Mouse (Mus musculus) CH12.LX (cell line): ENCODE results near the gene Mbd5. TPM values are rescaled to one million over a fixed set of nuclear protein-coding genes. Genes with fewer than 3 reads are reported as not detected.

Experiments
- DNase-seq: peaks from one replicate; pipeline ENCODE4 v3.0.0-alpha.2; 2013; ENCODE audit errors: extremely low read depth
- H3K27ac ChIP-seq: 2 replicates; pipeline ENCODE4 v1.5.1; 2012; ENCODE audit warnings: low read depth, mild to moderate bottlenecking, control low read depth, moderate library complexity; ENCODE audit not compliant: insufficient read depth
- H3K27me3 ChIP-seq: replicated peaks from 2 replicates; pipeline ENCODE3; 2012; ENCODE audit warnings: inconsistent platforms
- H3K36me3 ChIP-seq, 2 experiments: replicated peaks in 1 of 2; 2 replicates each; pipeline versions ENCODE3 to v1.6.1; 2012; ENCODE audit warnings: inconsistent platforms in 1 of 2, low read length in 1 of 2, mild to moderate bottlenecking in 1 of 2, mixed read lengths in 1 of 2, moderate library complexity in 1 of 2; ENCODE audit not compliant: control insufficient read depth in 1 of 2, insufficient read depth in 1 of 2
- H3K4me1 ChIP-seq, 2 experiments: 2 replicates each; pipeline ENCODE4 v1.6.1; 2012; ENCODE audit warnings: inconsistent platforms in 1 of 2, moderate library complexity in 1 of 2; ENCODE audit not compliant: insufficient read depth in 2 of 2, control insufficient read depth in 1 of 2
- H3K4me2 ChIP-seq: 2 replicates; pipeline ENCODE4 v1.6.1; 2012; ENCODE audit warnings: low read depth, mild to moderate bottlenecking, control low read depth; ENCODE audit not compliant: poor library complexity, insufficient read depth, severe bottlenecking
- H3K4me3 ChIP-seq, 3 experiments: fragments of 150-350 bp in 1 of 3; sonication (generic) in 1 of 3; replicated peaks in 1 of 3; 2 replicates each; pipeline versions ENCODE3 to v1.5.1; 2011 to 2012; ENCODE audit warnings: low read depth in 2 of 3, low read length in 2 of 3, mild to moderate bottlenecking in 2 of 3, moderate library complexity in 2 of 3, control low read depth in 1 of 3, improper control_type of control experiment in 1 of 3, inconsistent platforms in 1 of 3, mixed read lengths in 1 of 3; ENCODE audit not compliant: poor library complexity in 1 of 3
- H3K79me2 ChIP-seq: replicated peaks from 2 replicates; pipeline ENCODE4 v1.6.1; 2012; ENCODE audit warnings: mild to moderate bottlenecking, moderate library complexity; ENCODE audit not compliant: control insufficient read depth, poor library complexity, insufficient read depth, severe bottlenecking; ENCODE audit errors: extremely low read depth
- H3K9ac ChIP-seq: 2 replicates; pipeline ENCODE4 v1.6.1; 2012; ENCODE audit warnings: low read depth, mild to moderate bottlenecking, control low read depth, moderate library complexity; ENCODE audit not compliant: insufficient read depth
- H3K9me3 ChIP-seq: replicated peaks from 2 replicates; pipeline ENCODE3; 2012; ENCODE audit warnings: low read length, inconsistent platforms, mixed read lengths
- BHLHE40 ChIP-seq: IDR thresholded peaks from 2 replicates; pipeline ENCODE4 v1.6.1; 2011; ENCODE audit warnings: mild to moderate bottlenecking, low read depth, low read length, improper control_type of control experiment
- CHD1 ChIP-seq: IDR thresholded peaks from 2 replicates; pipeline ENCODE4 v1.6.1; 2012; ENCODE audit warnings: low read depth, low read length, improper control_type of control experiment, inconsistent platforms
- CHD2 ChIP-seq: IDR thresholded peaks from 2 replicates; pipeline ENCODE4 v1.6.1; 2011; ENCODE audit warnings: low read length, improper control_type of control experiment
- CTCF ChIP-seq, 2 experiments: IDR thresholded peaks in 1 of 2; conservative IDR thresholded peaks in 1 of 2; 2 replicates each; pipeline ENCODE4 v1.5.1; 2011 to 2012; ENCODE audit warnings: low read depth in 2 of 2, low read length in 2 of 2, improper control_type of control experiment in 1 of 2, inconsistent platforms in 1 of 2, mild to moderate bottlenecking in 1 of 2, moderate library complexity in 1 of 2
- ELF1 ChIP-seq: IDR thresholded peaks from 2 replicates; pipeline ENCODE4 v1.6.1; 2014; ENCODE audit warnings: low read depth, mild to moderate bottlenecking, inconsistent platforms, low read length, improper control_type of control experiment
- HCFC1 ChIP-seq: IDR thresholded peaks from 2 replicates; pipeline ENCODE4 v1.6.1; 2012; ENCODE audit warnings: low read depth, mild to moderate bottlenecking, inconsistent platforms, low read length, improper control_type of control experiment
- IRF4 ChIP-seq: IDR thresholded peaks from 2 replicates; pipeline ENCODE4 v1.6.1; 2014; ENCODE audit warnings: low read depth, mild to moderate bottlenecking, inconsistent platforms, low read length, improper control_type of control experiment
- KAT2A ChIP-seq: IDR thresholded peaks from 2 replicates; pipeline ENCODE4 v1.6.1; 2012; ENCODE audit warnings: low read length, improper control_type of control experiment, inconsistent platforms; ENCODE audit not compliant: insufficient replicate concordance
- MAX ChIP-seq: IDR thresholded peaks from 2 replicates; pipeline ENCODE4 v1.6.1; 2011; ENCODE audit warnings: low read length, improper control_type of control experiment
- MEF2A ChIP-seq: IDR thresholded peaks from 2 replicates; pipeline ENCODE4 v1.6.1; 2014; ENCODE audit warnings: low read depth, mild to moderate bottlenecking, inconsistent platforms, low read length, improper control_type of control experiment, borderline replicate concordance
- MXI1 ChIP-seq: IDR thresholded peaks from 2 replicates; pipeline ENCODE4 v1.6.1; 2011; ENCODE audit warnings: mild to moderate bottlenecking, low read depth, low read length, improper control_type of control experiment
- MYC ChIP-seq: IDR thresholded peaks from 2 replicates; pipeline ENCODE4 v1.6.1; 2011; ENCODE audit warnings: low read depth, mild to moderate bottlenecking, improper control_type of control experiment, low read length
- NELFE ChIP-seq: IDR thresholded peaks from 2 replicates; pipeline ENCODE4 v1.6.1; 2011; ENCODE audit warnings: low read depth, low read length, improper control_type of control experiment
- NRF1 ChIP-seq: IDR thresholded peaks from 2 replicates; pipeline ENCODE4 v1.6.1; 2014; ENCODE audit warnings: low read depth, mild to moderate bottlenecking, inconsistent platforms, low read length, improper control_type of control experiment, moderate library complexity
- PAX5 ChIP-seq: IDR thresholded peaks from 2 replicates; pipeline ENCODE4 v1.6.1; 2012; ENCODE audit warnings: low read length, inconsistent platforms, mixed read lengths
- POLR2A ChIP-seq: IDR thresholded peaks from 2 replicates; pipeline ENCODE4 v1.6.1; 2011; ENCODE audit warnings: low read depth, mild to moderate bottlenecking, improper control_type of control experiment, low read length
- POLR2AphosphoS2 ChIP-seq: IDR thresholded peaks from 2 replicates; pipeline ENCODE4 v1.6.1; 2011; ENCODE audit warnings: low read depth, low read length, improper control_type of control experiment
- RAD21 ChIP-seq: IDR thresholded peaks from 2 replicates; pipeline ENCODE4 v1.6.1; 2011; ENCODE audit warnings: low read depth, mild to moderate bottlenecking, low read length, improper control_type of control experiment, moderate library complexity
- RCOR1 ChIP-seq: conservative IDR thresholded peaks from 2 replicates; pipeline ENCODE4 v1.6.1; 2012; ENCODE audit warnings: low read depth, mild to moderate bottlenecking, inconsistent platforms, low read length, improper control_type of control experiment
- SIN3A ChIP-seq: IDR thresholded peaks from 2 replicates; pipeline ENCODE4 v1.6.1; 2012; ENCODE audit warnings: low read length, improper control_type of control experiment, inconsistent platforms
- SMC3 ChIP-seq: IDR thresholded peaks from 2 replicates; pipeline ENCODE4 v1.6.1; 2011; ENCODE audit warnings: low read depth, low read length, improper control_type of control experiment
- TBP ChIP-seq: conservative IDR thresholded peaks from 2 replicates; pipeline ENCODE4 v1.6.1; 2011; ENCODE audit warnings: low read depth, low read length, improper control_type of control experiment
- TCF12 ChIP-seq: IDR thresholded peaks from 2 replicates; pipeline ENCODE4 v1.6.1; 2014; ENCODE audit warnings: low read depth, mild to moderate bottlenecking, inconsistent platforms, low read length, improper control_type of control experiment
- UBTF ChIP-seq: IDR thresholded peaks from 2 replicates; pipeline ENCODE4 v1.6.1; 2012; ENCODE audit warnings: low read depth, mild to moderate bottlenecking, inconsistent platforms, low read length, improper control_type of control experiment, moderate library complexity
- USF1 ChIP-seq: IDR thresholded peaks from 2 replicates; pipeline ENCODE4 v1.6.1; 2014; ENCODE audit warnings: low read depth, mild to moderate bottlenecking, inconsistent platforms, low read length, improper control_type of control experiment
- ZC3H11A ChIP-seq: IDR thresholded peaks from 2 replicates; pipeline ENCODE4 v1.6.1; 2012; ENCODE audit warnings: low read depth, mild to moderate bottlenecking, inconsistent platforms, low read length, improper control_type of control experiment
- ZKSCAN1 ChIP-seq: IDR thresholded peaks from 2 replicates; pipeline ENCODE4 v1.6.1; 2012; ENCODE audit warnings: low read depth, inconsistent platforms, low read length, improper control_type of control experiment, borderline replicate concordance
- ZMIZ1 ChIP-seq: IDR thresholded peaks from 2 replicates; pipeline ENCODE4 v1.6.1; 2012; ENCODE audit warnings: low read depth, mild to moderate bottlenecking, inconsistent platforms, low read length, improper control_type of control experiment
- dilution Hi-C: fragments of 300-500 bp; cut with MboI; formaldehyde crosslinking; loops from 2 replicates; pipeline ENCODE4 v1.14.3; 2020; ENCODE audit warnings: low sequenced_read_pairs; ENCODE audit not compliant: extremely low pct_unique_long_range_greater_than_20kb, extremely low pct_ligation_motif_present
- in situ Hi-C: fragments of 300-500 bp; cut with MboI; formaldehyde crosslinking; loops from 3 replicates; pipeline ENCODE4 v1.14.3; 2019; ENCODE audit warnings: low sequenced_read_pairs, low pct_ligation_motif_present, low pct_unique_long_range_greater_than_20kb, mixed read lengths
- polyA plus RNA-seq: library from polyadenylated mRNA; unstranded; fragments of >175 nt; gene quantifications from 2 replicates; pipeline ENCODE4 v1.2.1, GENCODE M21; 2012; ENCODE audit warnings: low read depth; ENCODE audit not compliant: insufficient read length
- total RNA-seq, 2 experiments: library from RNA; depleted of rRNA; stranded (reverse); fragments of 300-350 nt in 1 of 2; fragments of >200 nt in 1 of 2; gene quantifications; 2 replicates each; pipeline ENCODE4 v1.2.3; 2012 to 2014

The Mbd5 gene
- total and polyA plus RNA-seq, 3 experiments: 2.8 to 6.3 (median 5.8) TPM

- no peak overlapping the region for H3K9ac ChIP-seq
- no peaks in the 10 kb centered on the region for H3K79me2 ChIP-seq
- no peak overlapping the region for H3K4me3 ChIP-seq
- TF ChIP-seq MYC (no peak), MAX (no peak), NRF1 (no peak), HCFC1 (no peak), TBP (no peak), BHLHE40 (no peak), MXI1 (no peak), ZKSCAN1 (no peak), USF1 (no peak), POLR2AphosphoS2 (no peak), SMC3 (no peak), RCOR1 (no peak), UBTF (no peak), POLR2A (no peak), PAX5 (no peak), CHD1 (no peak), ZMIZ1 (no peak), CHD2 (no peak)
- in situ Hi-C loops: no loop called here
- no peaks in the 10 kb centered on the region for H3K36me3 ChIP-seq
- dilution Hi-C loops: no loop called here
- no peak for DNase-seq
- H3K27me3 ChIP-seq: no peaks in the 10 kb centered on the region
- H3K4me1 ChIP-seq: peaks cover 0 to 5% of the 10 kb centered on the region in 2 experiments; a peak in 1 of 4 replicates
- no peak overlapping the region for H3K4me2 ChIP-seq
- peaks cover 5% of the 10 kb centered on the region for H3K9me3 ChIP-seq
- no peak overlapping the region for H3K27ac ChIP-seq
Observed at GRCm38 (mm10) chr2:49291709-49292108, 342.4 kb downstream of the Mbd5 start.

- H3K9ac ChIP-seq: peak overlapping the region; percentile 77
- dilution Hi-C loops: no loop called here
- in situ Hi-C loops: loop anchor here (10.0 kb wide), 1 partner anchor 408 kb away; no protein-coding TSS in a partner anchor
Observed at GRCm38 (mm10) chr2:49312629-49313447, 363.5 kb downstream of the Mbd5 start.

More at GRCm38 (mm10) chr2:49312629-49313447, 363.5 kb downstream of the Mbd5 start:
- peaks cover 0 to 8% of the 10 kb centered on the region in 2 experiments; a peak in 1 of 4 replicates for H3K4me1 ChIP-seq
- no peaks in the 10 kb centered on the region for H3K27me3 ChIP-seq
- H3K79me2 ChIP-seq: no peaks in the 10 kb centered on the region
- TF ChIP-seq CHD1 (no peak), TBP (0 out of 2 replicates have a peak, but pooled peaks have one; percentile 16), CTCF (conservative IDR thresholded peaks at IDR 0.05 in 1 of 2, IDR thresholded peaks at IDR 0.05 in 1 of 2; ENCODE audit: low read depth in 2 of 2, low read length in 2 of 2) (peak; percentile 78 to 91), RAD21 (peak; percentile 98), KAT2A (no peak), TCF12 (0 out of 2 replicates have a peak, but pooled peaks have one; percentile 38), SIN3A (0 out of 2 replicates have a peak, but pooled peaks have one; percentile 66), RCOR1 (no peak), SMC3 (peak; percentile 87), HCFC1 (peak; percentile 44; the same call in 1 of the 2 replicates), ELF1 (peak; percentile 77), NELFE (no peak), MEF2A (peak; percentile 67; the same call in 1 of the 2 replicates), ZC3H11A (peak; percentile 54), IRF4 (peak; percentile 75; the same call in 1 of the 2 replicates), MAX (0 out of 2 replicates have a peak, but pooled peaks have one; percentile 26)
- H3K9me3 ChIP-seq: no peaks in the 10 kb centered on the region
- no peak overlapping the region for H3K27ac ChIP-seq
- peak; percentile 90 for DNase-seq
- H3K36me3 ChIP-seq: no peaks in the 10 kb centered on the region
- peak overlapping the region; percentile 95 for H3K4me2 ChIP-seq
- peak overlapping the region; percentile 43 to 77 (median 54) for H3K4me3 ChIP-seq
